Mouse (Mus musculus): ENCODE measurements around the gene March4. TPM values are rescaled to one million over a fixed set of nuclear protein-coding genes. Genes with fewer than 3 reads are reported as not detected.
A peak's percentile ranks its signal among the peaks of the same experiment; 100 is the strongest.

Gene March4
- polyA plus RNA-seq, 1 experiment from 2014 or later: not detected

DNA sequence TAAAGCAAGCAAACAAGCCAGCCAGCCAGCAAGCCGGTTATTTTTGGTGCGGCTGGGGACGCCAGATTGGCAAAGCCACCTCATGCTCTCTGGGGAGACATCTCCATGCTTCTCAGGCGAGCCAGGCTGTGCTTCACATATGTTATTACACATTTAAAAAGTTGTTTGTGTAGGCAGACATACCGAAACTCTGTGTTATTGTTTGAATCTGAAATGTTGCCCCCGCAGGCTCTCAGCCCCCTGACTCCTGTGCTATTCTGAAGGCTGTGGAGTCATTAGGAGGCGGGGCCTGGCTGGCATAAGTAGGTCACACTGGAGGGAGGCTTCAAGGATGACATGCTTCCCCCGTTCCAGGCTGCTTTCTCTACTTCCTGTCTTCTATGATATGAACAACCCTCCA, 97.6 kb downstream of the March4 start:
- WGBS (ENCODE audit: insufficient replicate concordance): 55% methylated on average over 8 of the region's 8 CpGs
- Histone ChIP-seq H3K36me3 (no peaks in the 10 kb centered on the region), H3K4me1 (replicated peaks) (no peaks in the 10 kb centered on the region), H3K27ac (no peak overlapping the region), H3K27me3 (no peaks in the 10 kb centered on the region), H3K4me2 (no peak overlapping the region), H3K4me3 (replicated peaks) (no peak overlapping the region), H3K9ac (no peak overlapping the region), H3K9me3 (replicated peaks) (no peaks in the 10 kb centered on the region)
- DNase-seq (no peak), ATAC-seq (ENCODE audit: low read depth) (no peak)

GRCm38 (mm10) chr1:72436967-72437366, 99.8 kb downstream of the March4 start:
- Histone ChIP-seq H3K9ac (no peak overlapping the region), H3K27ac (no peak overlapping the region), H3K4me1 (replicated peaks) (no peaks in the 10 kb centered on the region), H3K9me3 (replicated peaks) (no peaks in the 10 kb centered on the region), H3K36me3 (no peaks in the 10 kb centered on the region), H3K4me2 (no peak overlapping the region), H3K4me3 (replicated peaks) (no peak overlapping the region), H3K27me3 (no peaks in the 10 kb centered on the region)
- 55% methylated on average over 5 of the region's 5 CpGs for WGBS (ENCODE audit: insufficient replicate concordance)
- ATAC-seq (ENCODE audit: low read depth): no peak
- DNase-seq: no peak

GRCm38 (mm10) chr1:72434510-72434909, 102.2 kb downstream of the March4 start:
- Histone ChIP-seq H3K4me3 (replicated peaks) (no peak overlapping the region), H3K27me3 (no peaks in the 10 kb centered on the region), H3K27ac (no peak overlapping the region), H3K9me3 (replicated peaks) (no peaks in the 10 kb centered on the region), H3K9ac (no peak overlapping the region), H3K4me2 (no peak overlapping the region), H3K4me1 (replicated peaks) (no peaks in the 10 kb centered on the region), H3K36me3 (no peaks in the 10 kb centered on the region)
- no peak for ATAC-seq (ENCODE audit: low read depth)
- DNase-seq: no peak
- 48% methylated on average over 3 of the region's 3 CpGs for WGBS (ENCODE audit: insufficient replicate concordance)

GRCm38 (mm10) chr1:72432579-72432978, 104.2 kb downstream of the March4 start:
- 60% methylated on average over 1 of the region's 1 CpGs for WGBS (ENCODE audit: insufficient replicate concordance)

GRCm38 (mm10) chr1:72429107-72429807, 107.5 kb downstream of the March4 start:
- Histone ChIP-seq H3K4me3 (replicated peaks) (no peak overlapping the region), H3K9me3 (replicated peaks) (no peaks in the 10 kb centered on the region), H3K9ac (no peak overlapping the region), H3K27me3 (no peaks in the 10 kb centered on the region), H3K4me2 (no peak overlapping the region), H3K36me3 (no peaks in the 10 kb centered on the region), H3K27ac (no peak overlapping the region), H3K4me1 (replicated peaks) (no peaks in the 10 kb centered on the region)
- ATAC-seq (ENCODE audit: low read depth) (no peak), DNase-seq (no peak)
- WGBS (ENCODE audit: insufficient replicate concordance): 71% methylated on average over 7 of the region's 7 CpGs

More at GRCm38 (mm10) chr1:72432579-72432978, 104.2 kb downstream of the March4 start:
- DNase-seq (no peak), ATAC-seq (ENCODE audit: low read depth) (no peak)
- H3K4me1 ChIP-seq (replicated peaks): no peaks in the 10 kb centered on the region
- no peak overlapping the region for H3K9ac ChIP-seq
- H3K36me3 ChIP-seq: no peaks in the 10 kb centered on the region
- H3K4me2 ChIP-seq: no peak overlapping the region
- no peak overlapping the region for H3K27ac ChIP-seq
- H3K9me3 ChIP-seq (replicated peaks): no peaks in the 10 kb centered on the region
- no peaks in the 10 kb centered on the region for H3K27me3 ChIP-seq
- no peak overlapping the region for H3K4me3 ChIP-seq (replicated peaks)

GRCm38 (mm10) chr1:72428526-72428925, 108.2 kb downstream of the March4 start:
- peak; percentile 20; the same call in 1 of the 2 replicates for ATAC-seq (ENCODE audit: low read depth)
- Histone ChIP-seq H3K4me2 (no peak overlapping the region), H3K4me3 (replicated peaks) (no peak overlapping the region), H3K9me3 (replicated peaks) (no peaks in the 10 kb centered on the region), H3K27ac (no peak overlapping the region), H3K27me3 (no peaks in the 10 kb centered on the region), H3K4me1 (replicated peaks) (no peaks in the 10 kb centered on the region), H3K9ac (no peak overlapping the region), H3K36me3 (no peaks in the 10 kb centered on the region)
- 60% methylated on average over 8 of the region's 8 CpGs for WGBS (ENCODE audit: insufficient replicate concordance)
- peak; percentile 3 for DNase-seq

GRCm38 (mm10) chr1:72426456-72426855, 110.3 kb downstream of the March4 start:
- Histone ChIP-seq H3K9ac (no peak overlapping the region), H3K27me3 (no peaks in the 10 kb centered on the region), H3K4me3 (replicated peaks) (no peak overlapping the region), H3K27ac (no peak overlapping the region), H3K36me3 (no peaks in the 10 kb centered on the region), H3K4me1 (replicated peaks) (no peaks in the 10 kb centered on the region), H3K9me3 (replicated peaks) (no peaks in the 10 kb centered on the region), H3K4me2 (no peak overlapping the region)
- DNase-seq: no peak
- ATAC-seq (ENCODE audit: low read depth): no peak
- 74% methylated on average over 4 of the region's 4 CpGs for WGBS (ENCODE audit: insufficient replicate concordance)

DNA sequence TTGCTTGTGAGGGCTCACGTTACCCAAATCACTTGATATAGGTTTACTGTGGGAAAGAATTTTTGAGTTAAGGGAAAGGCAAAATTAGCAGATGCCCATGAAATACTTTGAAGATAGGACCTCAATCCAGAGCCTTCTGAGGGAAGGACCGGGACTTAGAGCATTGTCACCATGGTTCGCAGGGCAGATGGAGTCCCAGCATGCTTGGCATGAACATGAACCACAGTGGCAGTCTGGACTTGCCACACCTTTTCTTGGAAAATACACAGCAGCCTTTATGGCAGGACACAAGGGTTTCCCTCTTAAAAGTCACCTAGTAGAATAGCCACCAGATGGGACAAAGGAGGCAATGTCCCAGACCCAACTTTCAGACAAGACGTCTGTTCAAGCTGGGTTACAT, 114.6 kb downstream of the March4 start:
- H3K4me3 ChIP-seq (replicated peaks): no peak overlapping the region
- 75% methylated on average over 4 of the region's 4 CpGs for WGBS (ENCODE audit: insufficient replicate concordance)
- no peaks in the 10 kb centered on the region for H3K4me1 ChIP-seq (replicated peaks)
- no peaks in the 10 kb centered on the region for H3K27me3 ChIP-seq
- ATAC-seq (ENCODE audit: low read depth): no peak
- no peak for DNase-seq
- no peak overlapping the region for H3K9ac ChIP-seq
- H3K4me2 ChIP-seq: no peak overlapping the region
- no peaks in the 10 kb centered on the region for H3K36me3 ChIP-seq
- H3K27ac ChIP-seq: no peak overlapping the region
- no peaks in the 10 kb centered on the region for H3K9me3 ChIP-seq (replicated peaks)

- Histone ChIP-seq H3K4me3 (replicated peaks) (no peak overlapping the region), H3K9ac (no peak overlapping the region), H3K4me1 (replicated peaks) (no peaks in the 10 kb centered on the region), H3K27ac (no peak overlapping the region), H3K4me2 (no peak overlapping the region), H3K9me3 (replicated peaks) (no peaks in the 10 kb centered on the region), H3K36me3 (no peaks in the 10 kb centered on the region), H3K27me3 (no peaks in the 10 kb centered on the region)
- ATAC-seq (ENCODE audit: low read depth) (no peak), DNase-seq (no peak)
- WGBS (ENCODE audit: insufficient replicate concordance): 56% methylated on average over 2 of the region's 2 CpGs
These were observed 116.5 kb downstream of the March4 start for GRCm38 (mm10) chr1:72420220-72420619.

DNA sequence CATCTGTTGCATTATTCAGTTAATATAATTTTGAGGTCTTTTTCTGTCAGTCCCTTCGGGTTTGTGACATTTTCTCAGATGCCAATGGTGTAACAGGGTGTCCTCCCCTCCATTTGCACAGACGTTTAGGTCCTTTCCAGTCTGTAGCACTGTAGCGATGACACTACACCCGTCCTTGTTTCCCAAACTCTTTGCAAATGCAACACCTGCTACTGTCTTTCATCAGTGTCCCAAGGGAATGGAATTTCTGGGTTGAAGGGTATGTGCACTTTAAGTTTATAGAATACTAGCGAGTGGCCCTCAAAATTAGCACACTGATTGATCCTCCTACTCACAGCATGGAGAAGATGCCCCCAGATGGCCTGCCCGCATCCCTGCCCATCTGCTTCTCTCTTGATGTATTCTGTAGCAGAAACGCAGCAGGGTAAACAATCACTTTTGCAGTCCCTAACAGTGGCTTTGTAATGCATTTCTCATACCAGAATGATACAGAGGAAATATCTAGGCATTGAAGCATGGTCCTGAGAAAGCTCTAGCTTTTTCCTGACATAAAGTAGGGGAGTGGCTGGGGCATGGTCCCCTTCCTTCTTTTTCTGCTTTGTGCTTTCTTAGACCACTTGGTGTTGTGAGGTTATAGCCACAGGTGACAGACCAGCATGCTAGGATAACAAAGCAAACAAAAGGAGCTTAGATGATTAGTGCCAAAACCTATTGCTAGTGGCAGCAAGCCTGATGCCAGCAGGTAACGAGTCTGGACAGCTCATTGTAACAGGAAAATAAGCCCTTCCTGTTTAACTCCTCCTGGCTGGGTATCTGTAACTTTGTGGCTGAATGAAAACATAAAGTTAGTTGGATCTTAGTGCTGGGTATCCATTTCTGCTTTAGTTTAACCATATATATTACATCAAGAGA, 117.7 kb downstream of the March4 start:
- no peak overlapping the region for H3K4me2 ChIP-seq
- ATAC-seq (ENCODE audit: low read depth) (no peak), DNase-seq (no peak)
- H3K4me3 ChIP-seq (replicated peaks): no peak overlapping the region
- H3K9me3 ChIP-seq (replicated peaks): no peaks in the 10 kb centered on the region
- no peaks in the 10 kb centered on the region for H3K4me1 ChIP-seq (replicated peaks)
- no peaks in the 10 kb centered on the region for H3K36me3 ChIP-seq
- H3K27me3 ChIP-seq: no peaks in the 10 kb centered on the region
- WGBS (ENCODE audit: insufficient replicate concordance): 57% methylated on average over 8 of the region's 8 CpGs
- H3K9ac ChIP-seq: no peak overlapping the region
- H3K27ac ChIP-seq: no peak overlapping the region

GRCm38 (mm10) chr1:72414561-72415253, 122.0 kb downstream of the March4 start:
- Histone ChIP-seq H3K4me3 (replicated peaks) (no peak overlapping the region), H3K27ac (no peak overlapping the region), H3K9ac (no peak overlapping the region), H3K27me3 (no peaks in the 10 kb centered on the region), H3K4me1 (replicated peaks) (no peaks in the 10 kb centered on the region), H3K4me2 (no peak overlapping the region), H3K9me3 (replicated peaks) (no peaks in the 10 kb centered on the region), H3K36me3 (no peaks in the 10 kb centered on the region)
- WGBS (ENCODE audit: insufficient replicate concordance): 67% methylated on average over 8 of the region's 8 CpGs
- DNase-seq (no peak), ATAC-seq (ENCODE audit: low read depth) (no peak)

All from liver, embryonic 13.5 days (tissue).